Mouse (Mus musculus) thymus, adult 2 months (tissue): ENCODE measurements around the gene Mri1. TPM values are rescaled to one million over a fixed set of nuclear protein-coding genes. Genes with fewer than 3 reads are reported as not detected.

ENCODE experiments used
- DNase-seq: peaks from one replicate; pipeline ENCODE4 v3.0.0; 2021
- H3K27ac ChIP-seq: fragments of 200-500 bp; 2 replicates; pipeline ENCODE4 v1.5.1; 2012; ENCODE audit warnings: low read length, control low read depth; ENCODE audit not compliant: control insufficient read depth, insufficient read depth
- H3K27me3 ChIP-seq: fragments of 200-500 bp; 2 replicates; pipeline ENCODE4 v1.6.1; 2012; ENCODE audit warnings: mild to moderate bottlenecking, low read length, moderate library complexity, mixed read lengths; ENCODE audit not compliant: control insufficient read depth, insufficient read depth
- H3K36me3 ChIP-seq: fragments of 200-500 bp; 2 replicates; pipeline ENCODE4 v1.6.1; 2012; ENCODE audit warnings: mild to moderate bottlenecking, low read length, moderate library complexity; ENCODE audit not compliant: control insufficient read depth, insufficient read depth
- H3K4me1 ChIP-seq: fragments of 200-500 bp; replicated peaks from 2 replicates; pipeline ENCODE4 v1.6.1; 2012; ENCODE audit warnings: low read length; ENCODE audit not compliant: control insufficient read depth, insufficient read depth
- H3K4me3 ChIP-seq: fragments of 200-500 bp; 2 replicates; pipeline ENCODE4 v1.5.1; 2012; ENCODE audit warnings: mild to moderate bottlenecking, low read length, control low read depth, moderate library complexity; ENCODE audit not compliant: control insufficient read depth, insufficient read depth
- CTCF ChIP-seq: fragments of 200-500 bp; IDR thresholded peaks from 2 replicates; pipeline ENCODE4 v1.5.1; 2012; ENCODE audit warnings: mild to moderate bottlenecking, control low read depth, low read length, moderate library complexity, borderline replicate concordance; ENCODE audit not compliant: control insufficient read depth, poor library complexity, insufficient read depth; ENCODE audit errors: extremely low read depth
- POLR2A ChIP-seq: fragments of 200-500 bp; IDR thresholded peaks from 2 replicates; pipeline ENCODE4 v1.6.1; 2012; ENCODE audit warnings: mild to moderate bottlenecking, low read length, control low read depth, moderate library complexity; ENCODE audit not compliant: control insufficient read depth, poor library complexity, insufficient read depth; ENCODE audit errors: extremely low read depth
- WGBS: fragments of 180-500 bp; shearing (Covaris S2); methylation state at CpG from one replicate; pipeline ENCODE4 v1.1.7; 2018; 5-methylcytosine and 5-hydroxymethylcytosine counted together
- polyA plus RNA-seq: library from polyadenylated mRNA; depleted of rRNA; stranded (reverse); fragments of >200 nt; gene quantifications from 2 replicates; pipeline ENCODE4 v1.2.3, GENCODE M21; 2012

Mri1 gene
- polyA plus RNA-seq, 1 experiment, result 89.6 TPM

DNA sequence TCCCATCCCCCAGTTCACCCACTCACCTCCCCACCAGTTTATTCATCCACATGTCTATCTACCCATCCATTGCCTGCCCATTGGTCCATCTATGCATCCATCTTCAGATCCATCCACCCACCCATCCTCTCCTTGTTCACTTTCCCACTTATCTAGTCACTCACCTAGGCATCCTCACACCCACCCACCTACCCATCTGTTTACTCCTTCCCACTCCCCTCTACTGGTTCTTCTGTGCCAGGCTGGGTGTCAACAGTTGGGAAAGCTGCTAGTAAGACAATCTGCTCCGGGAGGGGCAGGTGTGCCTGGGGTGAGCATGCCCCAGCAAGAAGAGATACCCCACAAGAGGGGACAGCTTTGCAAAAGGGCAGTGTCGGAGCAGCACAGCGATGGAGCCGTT, 4.0 kb upstream of the Mri1 start:
- DNase-seq, result no peak
- no peak overlapping the region for H3K27ac ChIP-seq
- WGBS, result 98% methylated on average over 4 of the region's 4 CpGs
- H3K27me3 ChIP-seq, result no peaks in the 10 kb centered on the region
- no peak overlapping the region for H3K4me3 ChIP-seq
- H3K4me1 ChIP-seq, result peaks cover 8% of the 10 kb centered on the region
- H3K36me3 ChIP-seq, result peaks cover 9% of the 10 kb centered on the region
- TF ChIP-seq CTCF, result no peak
- TF ChIP-seq POLR2A, result no peak

DNA sequence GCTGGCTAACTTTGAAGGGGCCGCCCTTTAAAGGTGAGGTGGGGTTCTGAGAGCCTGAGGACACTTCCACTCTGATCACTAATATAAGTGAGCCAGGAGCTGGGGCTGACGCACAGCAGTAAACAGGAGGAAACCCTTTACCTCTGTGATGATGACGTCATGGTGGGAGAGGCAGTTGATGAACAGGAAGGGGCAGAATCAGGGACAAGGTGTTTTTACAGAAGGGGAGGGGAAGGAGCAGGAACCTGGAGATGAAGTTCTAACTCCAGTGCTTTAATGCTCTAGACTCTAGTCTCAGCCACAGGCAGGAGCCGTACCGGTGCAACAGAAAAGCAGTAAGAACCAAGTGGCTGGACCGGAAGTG, 686 bp downstream of the Mri1 start:
- 13% methylated on average over 6 of the region's 6 CpGs for WGBS

DNA sequence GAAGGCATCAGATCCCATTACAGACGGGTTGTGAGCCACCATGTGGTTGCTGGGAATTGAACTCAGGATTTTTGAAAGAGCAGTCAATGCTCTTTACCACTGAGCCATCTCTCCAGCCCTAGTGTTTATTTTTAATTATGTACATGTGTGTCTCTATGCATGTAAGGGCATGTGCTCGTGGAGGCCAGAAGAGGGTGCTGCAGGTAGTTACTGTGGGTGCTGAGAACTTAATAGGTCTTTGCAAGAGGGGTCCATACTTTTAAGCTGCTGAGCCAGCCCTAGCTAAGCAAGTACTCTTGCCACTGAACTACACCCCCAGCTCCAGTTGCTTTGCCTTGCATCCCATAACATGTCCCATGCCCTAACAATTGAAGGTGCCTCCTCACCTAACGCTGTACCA, 1.3 kb downstream of the Mri1 start:
- Histone ChIP-seq H3K4me3 (0 out of 2 replicates have a peak overlapping the region, but pooled peaks have one; percentile 85), H3K27ac (no peak overlapping the region), H3K36me3 (no peaks in the 10 kb centered on the region; the same call in 1 of the 2 replicates), H3K27me3 (no peaks in the 10 kb centered on the region), H3K4me1 (peaks cover 9% of the 10 kb centered on the region)
- TF ChIP-seq CTCF, result no peak
- TF ChIP-seq POLR2A, result no peak
- WGBS, result 93% methylated on average over 3 of the region's 3 CpGs
- DNase-seq, result no peak

More for the DNA sequence above, 686 bp downstream of the Mri1 start:
- peak overlapping the region; percentile 85 for H3K4me3 ChIP-seq
- no peak for TF ChIP-seq POLR2A
- no peak for TF ChIP-seq CTCF
- H3K27me3 ChIP-seq, result no peaks in the 10 kb centered on the region
- peak; percentile 29 for DNase-seq
- peaks cover 9% of the 10 kb centered on the region for H3K4me1 ChIP-seq
- peak overlapping the region; percentile 32 for H3K27ac ChIP-seq
- H3K36me3 ChIP-seq, result no peaks in the 10 kb centered on the region; the same call in 1 of the 2 replicates

DNA sequence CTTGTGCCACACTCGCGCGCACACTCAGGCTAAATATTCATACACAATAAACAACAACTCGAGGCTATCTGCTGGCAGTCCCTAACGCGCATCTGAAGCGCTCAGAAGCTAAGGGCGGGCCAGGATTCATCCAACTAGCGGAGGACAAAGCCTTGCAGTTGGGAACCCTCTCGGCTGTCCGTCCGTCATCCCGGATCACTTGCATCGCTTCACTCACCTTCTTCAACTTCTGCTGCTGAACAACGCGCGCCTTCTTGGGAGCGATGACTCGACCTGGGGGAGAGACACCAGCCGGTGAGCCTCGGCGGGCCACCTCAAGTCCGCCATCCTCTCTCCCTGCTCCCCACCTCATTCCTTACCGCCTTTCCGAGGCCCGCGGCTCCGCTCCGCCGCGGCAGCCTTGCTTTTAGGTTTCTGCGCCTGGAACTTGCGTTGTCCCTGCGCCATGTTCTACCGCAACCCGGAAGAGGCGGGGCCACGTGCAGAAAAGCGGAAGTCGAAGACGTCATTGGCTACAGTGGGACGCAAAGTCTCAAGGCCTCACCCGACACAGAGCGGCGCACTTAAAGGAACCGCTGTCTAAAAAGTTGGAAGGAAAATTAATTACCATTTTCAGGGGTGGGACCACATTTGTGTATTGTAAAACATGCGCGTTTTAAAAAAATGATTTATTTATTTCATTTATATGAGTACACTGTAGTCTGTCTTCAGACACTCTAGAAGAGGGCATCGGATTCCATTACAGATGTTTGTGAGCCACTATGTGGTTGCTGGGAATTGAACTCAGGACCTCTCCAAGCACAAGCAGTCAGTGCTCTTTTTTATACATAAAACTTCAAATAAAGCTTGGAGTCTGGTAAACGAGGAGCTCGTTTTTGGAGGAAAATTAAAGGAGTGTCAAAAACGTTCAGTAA, 7.6 kb downstream of the Mri1 start, which contains the start of gene D8Ertd738e:
Gene D8Ertd738e (minus strand): TSS at position 463 of the 914 bp plus-strand sequence.
- Histone ChIP-seq H3K27ac (peak within 1 kb of the TSS; percentile 10; the same call in 1 of the 2 replicates), H3K36me3 (peaks cover 17% of the 10 kb centered on the region), H3K4me1 (no peaks in the 10 kb centered on the region), H3K4me3 (peak within 1 kb of the TSS; percentile 61), H3K27me3 (no peaks in the 10 kb centered on the region)
- TF ChIP-seq POLR2A, result peak; percentile 91
- peak; percentile 58; the same call in 1 of the 2 replicates for TF ChIP-seq CTCF
- DNase-seq, result peak; percentile 88
- WGBS, result 5% methylated on average over 52 of the region's 52 CpGs

DNA sequence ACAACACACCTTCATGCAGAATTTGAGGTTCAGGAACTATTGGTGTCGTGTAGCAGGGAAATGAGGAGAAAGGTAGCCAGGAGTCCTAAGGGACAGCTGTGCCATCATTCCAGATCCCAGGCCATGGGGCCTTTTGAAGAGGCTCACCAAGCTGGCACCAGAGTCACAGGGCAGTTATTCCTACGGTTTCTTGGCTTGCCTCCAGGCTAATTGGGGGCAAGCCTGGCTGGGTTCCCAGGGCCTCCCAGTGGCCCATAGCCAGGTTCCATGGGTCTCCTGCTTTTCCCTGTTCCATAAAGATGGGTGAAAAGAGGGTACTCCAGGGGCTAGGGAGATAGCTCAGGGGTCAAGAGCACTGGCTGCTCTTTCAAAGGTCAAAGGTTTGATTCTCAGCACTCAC, 15.3 kb downstream of the Mri1 start:
- DNase-seq, result no peak
- no peak for TF ChIP-seq CTCF
- no peak for TF ChIP-seq POLR2A
- 85% methylated on average over 2 of the region's 2 CpGs for WGBS
- Histone ChIP-seq H3K27me3 (no peaks in the 10 kb centered on the region), H3K4me3 (no peak overlapping the region), H3K27ac (no peak overlapping the region), H3K4me1 (peaks cover 7% of the 10 kb centered on the region), H3K36me3 (peaks cover 17% of the 10 kb centered on the region)

DNA sequence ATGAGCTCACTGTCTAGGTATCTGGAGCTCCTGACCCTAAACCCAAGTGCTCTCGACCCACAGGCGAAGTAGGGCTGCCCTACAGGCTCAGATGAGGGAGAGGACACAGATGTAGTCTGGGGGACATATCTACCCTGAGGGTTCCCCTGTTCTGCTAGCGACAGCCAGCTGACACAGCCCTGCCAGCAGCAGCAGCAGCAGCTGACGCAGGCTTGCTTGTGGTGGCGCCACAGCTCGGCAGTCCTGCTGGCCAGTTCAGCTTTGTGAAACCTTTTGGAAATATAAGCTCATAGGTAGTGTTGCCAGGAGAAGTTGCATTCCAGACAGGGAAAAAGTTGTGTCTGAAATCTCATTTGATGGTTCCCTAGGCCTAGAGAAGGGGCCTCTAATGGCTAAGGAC, 16.0 kb downstream of the Mri1 start:
- DNase-seq, result no peak
- TF ChIP-seq CTCF (no peak), POLR2A (no peak)
- peaks cover 8% of the 10 kb centered on the region for H3K4me1 ChIP-seq
- H3K36me3 ChIP-seq, result peaks cover 17% of the 10 kb centered on the region
- no peak overlapping the region for H3K27ac ChIP-seq
- no peak overlapping the region for H3K4me3 ChIP-seq
- WGBS, result 84% methylated on average over 6 of the region's 6 CpGs
- no peaks in the 10 kb centered on the region for H3K27me3 ChIP-seq

DNA sequence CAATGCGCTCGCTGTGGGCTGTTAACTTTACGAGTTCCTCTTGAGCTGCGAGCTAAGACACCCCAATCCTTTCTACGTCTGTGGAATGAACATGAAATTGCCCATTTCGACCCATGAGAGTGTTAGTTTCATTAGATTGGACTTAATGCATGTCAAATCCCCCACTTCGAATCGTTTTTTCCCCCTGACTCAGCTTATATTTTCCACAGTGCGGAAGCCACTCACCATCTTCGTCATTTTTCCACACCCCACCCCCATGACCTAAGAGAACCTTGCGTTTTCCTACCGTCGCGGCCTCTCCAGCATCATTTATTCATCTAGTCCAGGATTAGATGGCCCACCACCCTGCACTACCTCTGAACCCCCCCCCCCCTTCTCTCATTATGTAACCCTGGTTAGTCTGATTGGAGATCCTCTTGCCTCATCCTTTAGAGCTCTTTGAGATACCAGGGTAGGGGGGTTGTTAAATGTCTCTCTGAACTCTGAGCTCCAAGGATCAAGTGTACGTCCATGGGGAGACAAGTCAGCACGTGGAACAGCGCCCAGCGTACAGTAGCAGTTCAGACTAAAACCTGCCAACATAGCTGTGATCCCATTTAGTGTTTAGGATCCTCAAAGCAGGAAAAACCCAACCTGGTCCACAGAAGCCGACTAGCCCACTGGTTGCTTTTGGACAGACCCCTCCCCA, 19.4 kb downstream of the Mri1 start:
- no peaks in the 10 kb centered on the region for H3K27me3 ChIP-seq
- no peak for DNase-seq
- WGBS, result 22% methylated on average over 19 of the region's 19 CpGs
- TF ChIP-seq POLR2A (no peak), CTCF (no peak)
- H3K4me3 ChIP-seq, result peak overlapping the region; percentile 90
- H3K27ac ChIP-seq, result peak overlapping the region; percentile 85
- no peaks in the 10 kb centered on the region for H3K36me3 ChIP-seq
- peaks cover 22% of the 10 kb centered on the region for H3K4me1 ChIP-seq
